Mouse (Mus musculus) kidney, embryonic 15.5 days (tissue): ENCODE measurements at regions not wholly inside any gene's neighbourhood (a gene's known extent, or its start where the extent isn't known, plus 50 kb on each side); places are given as distances from the start of the nearest gene placed in this dataset.

Experiments
- ATAC-seq: fragments of 200-750 bp; cut with Nextera tagmentation; replicated peaks from 2 replicates; pipeline ENCODE4 v1.8.0; 2017; ENCODE audit warnings: moderate TSS enrichment; ENCODE audit not compliant: low FRiP score
- H3K27ac ChIP-seq: fragments of 300-500 bp; sonication (generic); 2 replicates; pipeline ENCODE4 v1.5.1; 2015; ENCODE audit warnings: mild to moderate bottlenecking, inconsistent platforms
- H3K27me3 ChIP-seq: fragments of 300-500 bp; sonication (generic); 2 replicates; pipeline ENCODE4 v1.6.1; 2015; ENCODE audit warnings: inconsistent platforms
- H3K36me3 ChIP-seq: fragments of 300-500 bp; sonication (generic); 2 replicates; pipeline ENCODE4 v1.6.1; 2015; ENCODE audit warnings: inconsistent platforms
- H3K4me1 ChIP-seq: fragments of 300-500 bp; sonication (generic); 2 replicates; pipeline ENCODE4 v1.6.1; 2015; ENCODE audit warnings: inconsistent platforms
- H3K4me2 ChIP-seq: fragments of 300-500 bp; sonication (generic); 2 replicates; pipeline ENCODE4 v1.6.1; 2015; ENCODE audit warnings: moderate library complexity, mild to moderate bottlenecking, inconsistent platforms
- H3K4me3 ChIP-seq: fragments of 300-500 bp; sonication (generic); replicated peaks from 2 replicates; pipeline ENCODE4 v1.5.1; 2015; ENCODE audit warnings: mild to moderate bottlenecking, inconsistent platforms
- H3K9ac ChIP-seq: fragments of 300-500 bp; sonication (generic); 2 replicates; pipeline ENCODE4 v1.6.1; 2015; ENCODE audit warnings: mild to moderate bottlenecking, inconsistent platforms
- H3K9me3 ChIP-seq: fragments of 300-500 bp; sonication (generic); replicated peaks from 2 replicates; pipeline ENCODE4 v1.6.1; 2016; ENCODE audit warnings: inconsistent platforms
- WGBS: fragments of 180-500 bp; shearing (Covaris S2); methylation state at CpG from one replicate; pipeline ENCODE4 v1.1.7; 2015; ENCODE audit warnings: mixed read lengths; 5-methylcytosine and 5-hydroxymethylcytosine counted together

GRCm38 (mm10) chr12:86818201-86818600 lies 66.4 kb downstream of the Irf2bpl start:
- Histone ChIP-seq H3K9ac (no peak overlapping the region), H3K4me3 (no peak overlapping the region), H3K36me3 (no peaks in the 10 kb centered on the region), H3K4me2 (no peak overlapping the region), H3K27me3 (no peaks in the 10 kb centered on the region), H3K9me3 (no peaks in the 10 kb centered on the region), H3K4me1 (peaks cover 55% of the 10 kb centered on the region), H3K27ac (no peak overlapping the region)
- no peak for ATAC-seq
- WGBS = 28% methylated on average over 2 of the region's 2 CpGs

DNA sequence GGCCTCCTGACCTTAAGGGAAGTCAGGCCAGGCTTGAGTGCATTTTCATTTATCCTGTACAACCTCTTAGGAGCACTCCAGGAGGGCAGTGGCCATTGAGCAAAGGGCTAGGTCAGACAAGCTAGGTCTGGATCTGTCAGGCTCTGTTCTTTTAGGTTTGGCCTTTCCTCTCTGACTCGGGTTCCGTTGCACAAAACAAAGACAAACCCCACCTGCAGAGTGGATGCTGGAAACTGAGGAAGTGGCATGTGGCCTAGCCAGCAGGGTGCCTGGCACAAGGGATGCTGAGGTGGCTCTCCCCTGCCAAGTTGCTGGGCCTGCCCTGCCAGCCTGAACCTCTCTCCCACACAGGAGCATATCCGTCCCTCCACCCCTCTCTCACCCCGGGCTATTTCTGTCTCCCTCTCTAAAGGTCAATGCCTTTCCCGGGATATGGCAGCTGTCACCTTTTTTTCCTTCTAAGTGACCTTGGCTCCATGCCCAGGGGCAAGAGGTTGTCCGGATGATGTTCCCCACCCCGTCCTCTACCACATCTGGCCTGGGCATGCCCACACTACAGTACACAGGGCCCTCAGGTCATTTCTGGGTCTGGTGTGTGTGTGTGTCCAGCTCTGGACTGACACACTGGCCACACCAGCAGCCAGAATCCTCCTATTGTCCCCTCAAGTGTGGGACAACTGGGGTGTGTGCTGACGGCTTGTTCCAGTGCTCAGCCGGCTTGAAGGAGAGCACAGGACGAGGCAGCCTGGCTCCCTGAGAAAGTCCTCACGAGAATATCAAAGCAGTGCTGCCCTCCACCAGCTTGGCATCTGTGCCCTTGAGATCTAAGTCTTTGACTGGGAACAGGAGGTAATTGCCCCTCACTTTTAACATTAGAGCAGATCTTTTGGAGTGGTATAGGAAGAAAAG lies 67.6 kb downstream of the Irf2bpl start:
- Histone ChIP-seq H3K36me3 (no peaks in the 10 kb centered on the region), H3K4me3 (no peak overlapping the region), H3K9me3 (no peaks in the 10 kb centered on the region), H3K9ac (no peak overlapping the region), H3K4me2 (no peak overlapping the region), H3K27ac (peak overlapping the region; percentile 66), H3K4me1 (peaks cover 47% of the 10 kb centered on the region), H3K27me3 (no peaks in the 10 kb centered on the region)
- 27% methylated on average over 11 of the region's 11 CpGs for WGBS
- 0 out of 2 replicates have a peak, but pooled peaks have one; percentile 46 for ATAC-seq

DNA sequence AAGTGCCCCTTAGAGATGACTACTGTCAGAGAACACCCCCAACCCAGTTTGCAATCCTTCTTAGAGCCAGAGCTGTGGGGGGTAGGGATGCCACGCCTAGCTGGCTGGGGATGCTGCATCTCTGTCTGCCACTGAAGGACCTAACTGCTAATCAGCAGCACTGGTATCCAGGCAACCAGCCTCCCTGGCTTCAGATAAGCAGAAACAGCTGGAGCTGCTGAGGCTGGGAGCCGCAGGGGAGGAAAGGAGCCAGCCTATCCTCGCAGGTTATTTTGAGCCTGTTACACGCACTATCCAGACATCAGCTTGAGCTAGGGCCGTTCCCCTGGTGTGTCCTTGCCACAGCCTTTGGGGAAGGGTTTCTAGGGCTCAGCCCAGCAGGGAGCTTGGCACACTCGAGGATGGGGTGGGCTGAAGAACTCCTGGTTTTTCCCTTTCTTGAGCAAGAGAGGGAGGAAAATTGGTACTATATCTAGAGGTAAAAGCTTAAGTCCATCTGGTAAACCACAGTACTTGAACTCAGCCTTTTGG lies 68.4 kb downstream of the Irf2bpl start:
- no peaks in the 10 kb centered on the region for H3K27me3 ChIP-seq
- H3K4me3 ChIP-seq = no peak overlapping the region
- peak overlapping the region; percentile 66 for H3K27ac ChIP-seq
- no peaks in the 10 kb centered on the region for H3K36me3 ChIP-seq
- H3K4me1 ChIP-seq = peaks cover 47% of the 10 kb centered on the region
- ATAC-seq = peak; percentile 40
- WGBS = 12% methylated on average over 6 of the region's 6 CpGs
- no peak overlapping the region for H3K4me2 ChIP-seq
- H3K9ac ChIP-seq = no peak overlapping the region
- H3K9me3 ChIP-seq = no peaks in the 10 kb centered on the region

DNA sequence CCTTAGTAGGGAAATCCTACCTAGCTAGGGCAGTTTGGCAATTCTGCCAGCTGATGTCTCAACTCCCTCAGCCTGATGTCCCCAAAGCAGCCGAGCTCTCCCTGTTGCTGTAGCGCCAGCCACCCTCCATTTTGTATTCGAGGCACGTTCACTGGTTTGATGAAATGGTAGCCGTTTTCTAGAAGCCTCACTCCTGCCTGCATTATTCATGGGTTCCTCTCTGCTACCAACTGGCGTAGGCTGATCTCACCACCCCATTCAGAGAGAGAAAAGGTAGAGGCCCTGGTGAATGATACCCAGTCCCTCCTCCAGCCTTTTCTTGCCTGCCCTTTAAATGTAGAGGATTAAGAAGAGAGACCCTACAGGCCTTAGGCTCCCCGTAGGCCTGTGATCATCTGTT lies 69.9 kb downstream of the Irf2bpl start:
- WGBS = 87% methylated on average over 7 of the region's 7 CpGs
- no peak overlapping the region for H3K9ac ChIP-seq
- no peaks in the 10 kb centered on the region for H3K9me3 ChIP-seq
- peaks cover 58% of the 10 kb centered on the region for H3K4me1 ChIP-seq
- ATAC-seq = no peak
- H3K4me2 ChIP-seq = no peak overlapping the region
- H3K4me3 ChIP-seq = no peak overlapping the region
- 0 out of 2 replicates have a peak overlapping the region, but pooled peaks have one; percentile 16 for H3K27ac ChIP-seq
- H3K27me3 ChIP-seq = no peaks in the 10 kb centered on the region
- no peaks in the 10 kb centered on the region for H3K36me3 ChIP-seq
